Mouse (Mus musculus) neural tube, embryonic 12.5 days (tissue): Measurements from ENCODE around the gene Mylk3. TPM values are rescaled to one million over a fixed set of nuclear protein-coding genes. Genes with fewer than 3 reads are reported as not detected.

Experiments used
- ATAC-seq: fragments of 200-750 bp; cut with Nextera tagmentation; 2 replicates; pipeline ENCODE4 v1.8.0; 2017; ENCODE audit warnings: low read depth, mild to moderate bottlenecking, moderate TSS enrichment, moderate library complexity; ENCODE audit not compliant: low FRiP score
- H3K27ac ChIP-seq: fragments of 300-500 bp; sonication (generic); 2 replicates; pipeline ENCODE4 v1.5.1; 2016
- H3K27me3 ChIP-seq: fragments of 300-500 bp; sonication (generic); replicated peaks from 2 replicates; pipeline ENCODE4 v1.6.1; 2016; ENCODE audit warnings: mild to moderate bottlenecking
- H3K36me3 ChIP-seq: fragments of 300-500 bp; sonication (generic); 2 replicates; pipeline ENCODE4 v1.6.1; 2016; ENCODE audit warnings: mild to moderate bottlenecking
- H3K4me1 ChIP-seq: fragments of 300-500 bp; sonication (generic); 2 replicates; pipeline ENCODE4 v1.6.1; 2016
- H3K4me2 ChIP-seq: fragments of 300-500 bp; sonication (generic); replicated peaks from 2 replicates; pipeline ENCODE4 v1.6.1; 2016; ENCODE audit warnings: mild to moderate bottlenecking
- H3K4me3 ChIP-seq: fragments of 300-500 bp; sonication (generic); 2 replicates; pipeline ENCODE4 v1.5.1; 2016
- H3K9ac ChIP-seq: fragments of 300-500 bp; sonication (generic); 2 replicates; pipeline ENCODE4 v1.6.1; 2016; ENCODE audit warnings: mild to moderate bottlenecking
- H3K9me3 ChIP-seq: fragments of 300-500 bp; sonication (generic); 2 replicates; pipeline ENCODE4 v1.6.1; 2016; ENCODE audit warnings: mild to moderate bottlenecking
- WGBS: fragments of 180-500 bp; shearing (Covaris S2); methylation state at CpG from one replicate; pipeline ENCODE4 v1.1.7; 2016; 5-methylcytosine and 5-hydroxymethylcytosine counted together
- polyA plus RNA-seq: library from polyadenylated mRNA; unstranded; fragments of >200 nt; fragmentation: Nextera tagmentation; extraction: Ambion mirVana; gene quantifications from 2 replicates; pipeline ENCODE4 v1.2.1, GENCODE M21; 2016

Gene Mylk3
- polyA plus RNA-seq, 1 experiment from 2014 or later, result 1.2 TPM

DNA sequence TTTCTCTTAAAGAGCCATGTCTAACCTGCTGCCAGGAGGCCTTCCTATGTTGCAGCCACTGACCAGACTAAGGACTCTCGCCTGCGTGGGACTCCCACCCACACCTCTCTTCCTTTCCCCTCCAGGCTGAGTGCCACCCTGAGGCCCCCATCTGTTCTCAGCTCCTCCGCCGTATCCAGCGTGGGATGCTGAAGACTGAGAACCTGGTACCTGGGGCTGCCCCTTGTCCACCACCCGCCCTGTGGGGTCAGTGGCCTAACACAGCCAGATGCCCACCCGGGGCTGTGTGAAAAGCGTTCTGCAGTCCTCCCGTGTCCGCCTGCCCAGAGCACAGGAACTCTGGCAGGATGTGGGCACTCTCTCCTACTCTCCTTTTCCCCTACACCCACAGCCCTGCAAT, 19.8 kb upstream of the Mylk3 start:
- H3K27me3 ChIP-seq, result no peaks in the 10 kb centered on the region
- H3K36me3 ChIP-seq, result 0 out of 2 replicates have a peak, but pooled peaks cover 6% of the 10 kb centered on the region
- H3K4me1 ChIP-seq, result peaks cover 9% of the 10 kb centered on the region; the same call in 1 of the 2 replicates
- no peak overlapping the region for H3K9ac ChIP-seq
- 56% methylated on average over 10 of the region's 10 CpGs for WGBS
- H3K9me3 ChIP-seq, result no peaks in the 10 kb centered on the region
- ATAC-seq, result no peak
- H3K4me3 ChIP-seq, result no peak overlapping the region
- no peak overlapping the region for H3K4me2 ChIP-seq
- H3K27ac ChIP-seq, result no peak overlapping the region

DNA sequence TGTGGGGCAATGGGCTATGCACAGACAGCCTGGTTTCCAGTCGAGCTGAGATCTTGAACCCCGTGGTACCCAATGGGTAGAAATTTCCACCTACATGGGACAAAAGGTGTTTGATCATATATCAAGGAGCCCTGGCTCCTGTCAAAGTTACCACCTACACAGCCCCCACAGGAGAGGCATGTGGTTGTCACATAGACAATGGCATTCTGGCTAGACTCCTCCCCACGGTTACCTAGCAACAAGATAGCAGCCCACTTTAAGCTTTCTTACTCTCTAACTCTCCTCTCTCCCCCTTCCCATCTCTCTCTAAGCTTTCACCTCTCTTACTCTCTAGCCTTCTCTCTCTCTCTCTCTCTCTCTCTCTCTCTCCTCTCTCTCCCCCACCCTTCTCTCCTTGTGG, 19.3 kb upstream of the Mylk3 start:
- peaks cover 9% of the 10 kb centered on the region; the same call in 1 of the 2 replicates for H3K4me1 ChIP-seq
- H3K36me3 ChIP-seq, result 0 out of 2 replicates have a peak, but pooled peaks cover 6% of the 10 kb centered on the region
- H3K4me2 ChIP-seq, result no peak overlapping the region
- no peak overlapping the region for H3K9ac ChIP-seq
- no peaks in the 10 kb centered on the region for H3K9me3 ChIP-seq
- no peak overlapping the region for H3K4me3 ChIP-seq
- H3K27me3 ChIP-seq, result no peaks in the 10 kb centered on the region
- no peak for ATAC-seq
- 37% methylated on average over 3 of the region's 3 CpGs for WGBS
- H3K27ac ChIP-seq, result no peak overlapping the region

DNA sequence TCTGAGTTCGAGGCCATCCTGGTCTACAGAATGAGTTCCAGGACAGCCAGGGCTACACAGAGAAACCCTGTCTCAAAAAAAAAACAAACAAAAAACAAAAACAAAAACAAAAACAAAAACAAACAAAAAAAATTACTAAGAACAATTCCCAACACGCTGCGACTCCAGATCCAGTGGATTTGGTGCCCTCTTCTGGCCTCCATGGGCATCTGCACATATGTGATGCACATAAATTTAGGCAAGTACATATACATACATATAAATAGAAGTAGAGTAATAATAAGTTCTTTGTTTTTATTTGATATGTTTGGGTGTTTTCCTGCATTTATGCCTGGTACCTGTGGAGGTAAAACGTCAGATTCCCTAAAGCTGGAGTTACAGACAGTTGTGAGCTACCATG, 12.4 kb upstream of the Mylk3 start:
- Histone ChIP-seq H3K27ac (no peak overlapping the region), H3K4me3 (no peak overlapping the region), H3K4me1 (no peaks in the 10 kb centered on the region), H3K27me3 (no peaks in the 10 kb centered on the region), H3K9me3 (no peaks in the 10 kb centered on the region), H3K36me3 (no peaks in the 10 kb centered on the region), H3K9ac (no peak overlapping the region), H3K4me2 (no peak overlapping the region)
- 89% methylated on average over 4 of the region's 4 CpGs for WGBS
- ATAC-seq, result no peak

DNA sequence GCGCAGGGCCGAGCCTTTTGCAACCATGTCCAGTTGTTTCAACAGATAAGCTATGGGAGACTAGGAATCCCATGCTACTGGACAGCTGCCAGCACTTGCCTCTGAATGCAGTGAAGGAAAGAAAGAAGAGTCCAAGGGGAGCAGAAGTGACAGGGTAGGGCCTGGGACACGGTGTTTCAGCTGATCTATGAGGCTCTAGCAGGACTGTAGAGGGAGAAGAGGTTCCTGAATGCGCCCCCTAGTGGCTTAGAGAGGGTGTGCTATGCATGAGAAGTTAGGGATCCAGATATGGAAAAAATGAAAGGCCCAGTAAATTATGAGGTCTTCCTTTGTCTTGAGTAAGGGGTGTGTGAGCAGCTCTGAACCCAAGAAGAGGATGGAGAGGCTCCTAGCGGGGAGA, 11.4 kb upstream of the Mylk3 start:
- no peaks in the 10 kb centered on the region for H3K4me1 ChIP-seq
- no peaks in the 10 kb centered on the region for H3K36me3 ChIP-seq
- H3K4me3 ChIP-seq, result no peak overlapping the region
- H3K9me3 ChIP-seq, result no peaks in the 10 kb centered on the region
- H3K27ac ChIP-seq, result no peak overlapping the region
- H3K4me2 ChIP-seq, result no peak overlapping the region
- WGBS, result 50% methylated on average over 5 of the region's 5 CpGs
- H3K27me3 ChIP-seq, result no peaks in the 10 kb centered on the region
- ATAC-seq, result no peak
- no peak overlapping the region for H3K9ac ChIP-seq

DNA sequence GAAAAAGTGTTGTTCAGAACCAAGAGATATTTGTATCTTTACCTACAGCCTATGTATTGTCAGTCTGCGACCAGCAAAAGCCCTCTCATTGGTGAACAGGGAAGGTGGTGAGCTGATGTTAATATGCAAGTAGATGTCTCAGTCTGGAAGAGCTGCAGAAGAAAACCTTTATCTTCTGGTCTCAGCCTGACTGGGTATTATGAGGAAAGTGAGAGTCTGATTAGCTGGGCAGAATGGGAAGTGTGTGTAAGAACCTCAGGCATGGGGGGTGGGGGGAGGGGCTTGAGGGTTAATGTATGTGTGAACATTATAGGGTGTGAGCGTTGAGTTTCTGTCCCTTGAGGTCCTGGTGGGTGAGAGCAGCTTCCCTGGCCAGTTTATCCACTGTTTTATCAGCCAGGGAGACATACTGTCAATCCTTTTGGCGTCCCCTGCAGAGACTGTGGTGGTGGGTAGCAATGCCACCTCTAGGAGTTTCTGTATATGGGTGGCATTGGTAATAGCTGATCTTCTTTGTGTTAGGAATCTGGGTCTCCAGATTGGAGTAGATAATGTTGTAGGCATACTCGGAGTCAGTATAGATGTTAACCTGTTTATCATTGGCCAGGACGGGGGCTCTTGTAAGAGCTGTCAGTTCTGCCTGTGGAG, 10.4 kb upstream of the Mylk3 start:
- no peak for ATAC-seq
- WGBS, result 87% methylated on average over 5 of the region's 5 CpGs

DNA sequence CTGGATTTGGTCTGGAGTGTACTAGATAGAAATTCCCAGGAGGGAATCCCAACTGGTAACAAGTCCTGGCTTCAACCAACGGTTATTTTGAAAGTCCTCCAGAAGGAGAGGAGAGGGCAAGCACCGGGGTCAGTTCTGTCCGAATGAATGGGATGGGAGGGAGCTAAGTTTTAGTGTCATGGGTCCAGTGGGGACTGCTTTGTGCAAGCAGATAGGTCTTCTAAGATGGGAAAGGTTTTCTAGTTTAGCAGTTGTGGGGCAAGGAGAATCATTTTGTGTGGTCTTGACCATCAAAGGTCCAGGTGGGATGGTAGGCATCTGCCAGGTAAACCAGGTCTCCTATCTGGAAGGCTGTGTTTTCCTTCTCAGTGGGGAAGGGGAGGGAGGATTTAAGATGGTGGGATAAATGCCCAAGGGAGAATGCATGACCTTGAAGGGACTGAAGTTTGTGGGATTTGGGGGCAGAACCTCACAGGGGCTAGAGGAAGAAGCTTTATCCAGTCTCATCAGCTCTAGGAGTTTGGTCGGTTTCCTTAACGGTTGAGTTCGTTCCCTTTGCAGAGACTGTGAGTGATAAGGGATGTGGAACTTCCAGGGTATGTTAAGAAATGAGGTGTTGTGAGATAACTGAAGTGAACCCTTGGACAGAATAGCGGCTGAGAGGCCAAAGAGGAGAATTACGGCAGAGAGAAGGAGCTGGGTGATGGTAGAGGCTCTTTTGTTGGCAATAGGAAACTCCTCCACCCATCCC, 9.7 kb upstream of the Mylk3 start:
- Histone ChIP-seq H3K27me3 (no peaks in the 10 kb centered on the region), H3K9ac (no peak overlapping the region), H3K9me3 (no peaks in the 10 kb centered on the region), H3K27ac (no peak overlapping the region), H3K4me3 (no peak overlapping the region), H3K36me3 (no peaks in the 10 kb centered on the region), H3K4me2 (no peak overlapping the region), H3K4me1 (no peaks in the 10 kb centered on the region)
- WGBS, result 91% methylated on average over 8 of the region's 8 CpGs
- ATAC-seq, result no peak

More for the DNA sequence above, 10.4 kb upstream of the Mylk3 start:
- H3K9ac ChIP-seq, result no peak overlapping the region
- H3K27me3 ChIP-seq, result no peaks in the 10 kb centered on the region
- H3K4me3 ChIP-seq, result no peak overlapping the region
- no peaks in the 10 kb centered on the region for H3K4me1 ChIP-seq
- H3K27ac ChIP-seq, result no peak overlapping the region
- H3K4me2 ChIP-seq, result no peak overlapping the region
- H3K9me3 ChIP-seq, result no peaks in the 10 kb centered on the region
- no peaks in the 10 kb centered on the region for H3K36me3 ChIP-seq

GRCm38 (mm10) chr8:85395017-85395416, 8.9 kb upstream of the Mylk3 start:
- 83% methylated on average over 3 of the region's 3 CpGs for WGBS
- ATAC-seq, result no peak
- Histone ChIP-seq H3K4me1 (no peaks in the 10 kb centered on the region), H3K27ac (no peak overlapping the region), H3K4me2 (no peak overlapping the region), H3K9ac (no peak overlapping the region), H3K9me3 (no peaks in the 10 kb centered on the region), H3K4me3 (no peak overlapping the region), H3K36me3 (no peaks in the 10 kb centered on the region), H3K27me3 (no peaks in the 10 kb centered on the region)

DNA sequence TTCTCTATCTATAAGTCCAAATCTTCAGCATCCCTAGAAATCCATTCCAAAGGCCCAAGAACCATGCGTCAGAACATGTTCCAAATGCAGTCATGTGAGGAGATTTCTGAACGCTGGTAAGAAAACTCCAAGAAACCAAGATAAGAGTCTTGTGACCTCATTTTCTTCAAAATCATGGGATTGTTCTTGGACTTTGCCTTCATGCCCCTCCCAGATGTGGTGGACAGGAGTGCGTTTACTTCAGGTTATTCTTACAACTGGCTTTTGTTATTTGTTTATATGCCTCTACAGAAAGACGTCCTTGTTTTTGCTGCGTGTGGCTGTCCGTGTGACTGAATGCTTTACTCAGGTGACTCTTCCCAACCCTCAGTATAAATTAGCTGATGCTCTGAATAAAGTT, 7.1 kb upstream of the Mylk3 start:
- Histone ChIP-seq H3K4me1 (no peaks in the 10 kb centered on the region), H3K9me3 (no peaks in the 10 kb centered on the region), H3K27me3 (no peaks in the 10 kb centered on the region), H3K27ac (no peak overlapping the region), H3K4me2 (no peak overlapping the region), H3K9ac (no peak overlapping the region), H3K36me3 (no peaks in the 10 kb centered on the region), H3K4me3 (no peak overlapping the region)
- no peak for ATAC-seq
- WGBS, result 91% methylated on average over 6 of the region's 6 CpGs

DNA sequence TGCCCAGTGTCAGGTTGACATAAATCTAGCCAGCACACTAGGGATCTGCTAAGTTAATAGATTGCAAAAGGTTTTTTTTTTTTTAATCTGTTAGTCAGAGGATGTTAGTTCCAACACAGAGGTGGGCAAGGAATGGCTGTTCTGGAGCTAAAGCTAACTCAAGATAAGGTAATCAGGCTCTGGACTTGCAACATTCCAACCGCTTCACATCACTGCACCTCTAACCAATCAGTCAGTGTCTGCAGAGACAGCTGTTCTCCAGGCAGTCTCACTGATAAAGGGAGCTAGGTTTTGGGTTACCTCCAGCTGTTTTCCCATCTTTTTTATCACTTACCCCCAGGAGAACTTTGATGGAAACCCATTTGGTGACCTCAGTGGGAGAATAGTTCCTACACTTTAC, 5.3 kb upstream of the Mylk3 start:
- Histone ChIP-seq H3K4me2 (no peak overlapping the region), H3K9ac (no peak overlapping the region), H3K4me1 (no peaks in the 10 kb centered on the region), H3K4me3 (no peak overlapping the region), H3K27me3 (no peaks in the 10 kb centered on the region), H3K36me3 (no peaks in the 10 kb centered on the region), H3K9me3 (no peaks in the 10 kb centered on the region), H3K27ac (no peak overlapping the region)
- ATAC-seq, result no peak
- 82% methylated on average over 1 of the region's 1 CpGs for WGBS

- Histone ChIP-seq H3K4me2 (no peak overlapping the region), H3K27ac (no peak overlapping the region), H3K4me3 (no peak overlapping the region), H3K9ac (no peak overlapping the region), H3K36me3 (no peaks in the 10 kb centered on the region), H3K27me3 (no peaks in the 10 kb centered on the region), H3K4me1 (no peaks in the 10 kb centered on the region), H3K9me3 (no peaks in the 10 kb centered on the region)
- 83% methylated on average over 4 of the region's 4 CpGs for WGBS
- no peak for ATAC-seq
Measured at GRCm38 (mm10) chr8:85381926-85382325, 4.2 kb downstream of the Mylk3 start.

GRCm38 (mm10) chr8:85380824-85381209, 5.3 kb downstream of the Mylk3 start:
- Histone ChIP-seq H3K27me3 (no peaks in the 10 kb centered on the region), H3K4me1 (no peaks in the 10 kb centered on the region), H3K36me3 (no peaks in the 10 kb centered on the region), H3K9me3 (no peaks in the 10 kb centered on the region), H3K27ac (no peak overlapping the region), H3K9ac (no peak overlapping the region), H3K4me2 (no peak overlapping the region), H3K4me3 (no peak overlapping the region)
- ATAC-seq, result no peak
- WGBS, result 78% methylated on average over 8 of the region's 8 CpGs

DNA sequence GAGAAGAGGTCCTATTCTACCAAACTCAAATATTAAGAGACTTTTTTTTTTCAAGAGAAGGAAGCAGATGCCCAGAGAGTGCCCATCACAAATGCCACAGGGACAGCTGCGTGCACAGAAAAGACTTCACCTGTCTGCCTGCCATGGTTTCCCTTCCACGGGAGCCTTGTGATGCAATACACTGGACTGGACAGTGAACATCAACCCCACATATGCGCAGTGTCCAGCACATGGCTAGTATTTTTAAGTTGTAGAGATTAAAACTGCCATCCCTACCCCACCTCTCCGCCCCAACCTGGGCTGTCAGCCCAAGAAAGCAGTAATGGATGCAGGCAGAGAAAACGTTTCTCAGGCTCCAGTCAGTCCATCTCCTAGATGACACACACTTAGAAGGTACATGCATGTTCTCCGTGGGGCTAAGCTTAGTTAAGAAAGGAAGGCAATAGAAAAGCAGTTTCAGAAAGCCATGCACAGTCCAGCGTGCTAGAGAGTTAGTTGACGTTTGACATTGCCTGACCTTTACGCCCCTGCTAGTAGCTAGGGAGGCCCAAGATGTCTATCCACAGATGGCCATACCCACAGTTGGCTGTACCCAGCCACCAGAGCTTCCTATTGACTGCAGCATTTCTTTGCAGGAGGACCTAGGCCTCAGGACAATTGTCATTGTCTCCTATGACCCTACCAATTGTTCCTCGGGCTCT, 5.9 kb downstream of the Mylk3 start:
- no peak overlapping the region for H3K4me3 ChIP-seq
- H3K4me1 ChIP-seq, result no peaks in the 10 kb centered on the region
- H3K4me2 ChIP-seq, result no peak overlapping the region
- no peaks in the 10 kb centered on the region for H3K9me3 ChIP-seq
- H3K27ac ChIP-seq, result no peak overlapping the region
- no peaks in the 10 kb centered on the region for H3K27me3 ChIP-seq
- WGBS, result 81% methylated on average over 10 of the region's 10 CpGs
- no peak for ATAC-seq
- no peak overlapping the region for H3K9ac ChIP-seq
- H3K36me3 ChIP-seq, result no peaks in the 10 kb centered on the region
